ENCODE assay signal across 8 mouse cellular contexts in genomic region chr19:3623824-3624223, GRCm38 (mm10). TPM values are rescaled to one million over a fixed set of nuclear protein-coding genes. Genes with fewer than 3 reads are reported as not detected.
DNase-seq lines count a peak whose midpoint lies in the region; ATAC-seq and TF ChIP-seq lines count a peak whose summit lies in the region.

No protein-coding gene starts in this region.

- intact Hi-C loops in gastrocnemius, adult 2 months (cut with DNase I), result loop anchor here (1.0 to 5.0 kb wide), 2 partner anchors 78 to 95 kb away; no protein-coding TSS in a partner anchor

- H3K36me3 ChIP-seq in forebrain, embryonic 12.5 days (replicated peaks), result peaks cover 65% of the 10 kb centered on the region
- H3K36me3 ChIP-seq in forebrain, embryonic 15.5 days, result peaks cover 20% of the 10 kb centered on the region

- 74% methylated on average over 5 of the region's 5 CpGs for WGBS in forebrain, embryonic 12.5 days
- 72% methylated on average over 5 of the region's 5 CpGs for WGBS in forebrain, embryonic 15.5 days

- no peak overlapping the region for H3K9ac ChIP-seq in forebrain, embryonic 12.5 days
- H3K9ac ChIP-seq in forebrain, embryonic 15.5 days (replicated peaks), result no peak overlapping the region

- no peaks in the 10 kb centered on the region for H3K4me1 ChIP-seq in forebrain, embryonic 12.5 days
- no peaks in the 10 kb centered on the region for H3K4me1 ChIP-seq in forebrain, embryonic 15.5 days

- H3K4me2 ChIP-seq in forebrain, embryonic 12.5 days, result no peak overlapping the region
- H3K4me2 ChIP-seq in forebrain, embryonic 15.5 days (replicated peaks), result no peak overlapping the region

- H3K27ac ChIP-seq in forebrain, embryonic 12.5 days, result no peak overlapping the region
- no peak overlapping the region for H3K27ac ChIP-seq in forebrain, embryonic 15.5 days (replicated peaks)
- peak overlapping the region; percentile 29 for H3K27ac ChIP-seq in gastrocnemius, adult 2 months

- peak; percentile 64 for TF ChIP-seq CTCF in gastrocnemius, adult 2 months (IDR thresholded peaks at IDR 0.05)

- peak; percentile 60 for DNase-seq in A20 (ENCODE audit: low read depth, low spot score)
- DNase-seq in adrenal gland, postnatal 36 days, result peak; percentile 60 to 77
- peak; percentile 65 for DNase-seq in gastrocnemius, adult 2 months
- peak; percentile 76 for DNase-seq in kidney, postnatal 14 days
- peak; percentile 81 for DNase-seq in lung, postnatal 36 days
- peak; percentile 64 for DNase-seq in thymus, postnatal 14 days

- 0 out of 2 replicates have a peak, but pooled peaks have one; percentile 30 for ATAC-seq in forebrain, embryonic 12.5 days (ENCODE audit: low FRiP score)
- ATAC-seq in forebrain, embryonic 15.5 days (replicated peaks), result no peak

- no peaks in the 10 kb centered on the region for H3K27me3 ChIP-seq in forebrain, embryonic 12.5 days
- H3K27me3 ChIP-seq in forebrain, embryonic 15.5 days, result no peaks in the 10 kb centered on the region

- no peak overlapping the region for H3K4me3 ChIP-seq in forebrain, embryonic 12.5 days (replicated peaks)
- no peak overlapping the region for H3K4me3 ChIP-seq in forebrain, embryonic 15.5 days
- no peak overlapping the region for H3K4me3 ChIP-seq in gastrocnemius, adult 2 months

- H3K9me3 ChIP-seq in forebrain, embryonic 12.5 days, result no peaks in the 10 kb centered on the region
- no peaks in the 10 kb centered on the region for H3K9me3 ChIP-seq in forebrain, embryonic 15.5 days

RNA-seq across cellular contexts. Expression of gene Ppp6r3, which starts 48.3 kb away (rescaled TPM):
- 85.5 and 89.3 TPM in 2 replicates for polyA plus RNA-seq in forebrain, embryonic 12.5 days (2016; fragmentation: Nextera tagmentation; extraction: Ambion mirVana)
- 62.5 and 69.6 TPM in 2 replicates for polyA plus RNA-seq in forebrain, embryonic 15.5 days (2015; fragmentation: Nextera tagmentation; extraction: Ambion mirVana)
- total RNA-seq in adrenal gland, postnatal 36 days (2021), result 10 to 100 TPM; 92.7 to 98.6 TPM
- 10 to 100 TPM; 66.1 to 70.5 TPM for total RNA-seq in gastrocnemius, adult 2 months (2021)
